Mouse (Mus musculus): ENCODE measurements at regions not wholly inside any gene's neighbourhood (a gene's known extent, or its start where the extent isn't known, plus 50 kb on each side); places are given as distances from the start of the nearest gene placed in this dataset.

GRCm38 (mm10) chr8:101937859-101938258, 847.6 kb downstream of the Cdh11 start:
- no peaks in the 10 kb centered on the region for H3K36me3 ChIP-seq (ENCODE audit: control insufficient read depth, insufficient read depth, low read length)
- no peak overlapping the region for H3K27ac ChIP-seq (ENCODE audit: low read depth, low read length)
- H3K4me1 ChIP-seq (ENCODE audit: control insufficient read depth, insufficient read depth, low read length), result no peaks in the 10 kb centered on the region
- no peak for ATAC-seq
- WGBS, result 83% methylated on average over 2 of the region's 2 CpGs
- H3K4me2 ChIP-seq (ENCODE audit: low read length), result no peak overlapping the region
- no peaks in the 10 kb centered on the region for H3K9me3 ChIP-seq (replicated peaks; ENCODE audit: control insufficient read depth, low read length)
- no peak overlapping the region for H3K4me3 ChIP-seq (ENCODE audit: low read depth, low read length)
- no peak overlapping the region for H3K9ac ChIP-seq (ENCODE audit: low read length)
- no peaks in the 10 kb centered on the region for H3K27me3 ChIP-seq (replicated peaks; ENCODE audit: control insufficient read depth, insufficient read depth, low read length)
- no peak for DNase-seq (ENCODE audit: low spot score)

- DNase-seq (ENCODE audit: low spot score), result no peak
- H3K27ac ChIP-seq (ENCODE audit: low read depth, low read length), result no peak overlapping the region
- H3K9me3 ChIP-seq (replicated peaks; ENCODE audit: control insufficient read depth, low read length), result no peaks in the 10 kb centered on the region
- no peak overlapping the region for H3K9ac ChIP-seq (ENCODE audit: low read length)
- no peak for ATAC-seq
- no peaks in the 10 kb centered on the region for H3K36me3 ChIP-seq (ENCODE audit: control insufficient read depth, insufficient read depth, low read length)
- 89% methylated on average over 1 of the region's 1 CpGs for WGBS
- H3K27me3 ChIP-seq (replicated peaks; ENCODE audit: control insufficient read depth, insufficient read depth, low read length), result no peaks in the 10 kb centered on the region
- no peaks in the 10 kb centered on the region for H3K4me1 ChIP-seq (ENCODE audit: control insufficient read depth, insufficient read depth, low read length)
- H3K4me3 ChIP-seq (ENCODE audit: low read depth, low read length), result no peak overlapping the region
- no peak overlapping the region for H3K4me2 ChIP-seq (ENCODE audit: low read length)
Observed at GRCm38 (mm10) chr8:101913665-101914064, 871.8 kb downstream of the Cdh11 start.
